Mouse (Mus musculus): ENCODE measurements around the gene Stk19. TPM values are rescaled to one million over a fixed set of nuclear protein-coding genes. Genes with fewer than 3 reads are reported as not detected.
"Not testable (repeated sequence)": the region's sequence is repeated elsewhere in the genome, so short reads cannot be mapped to it uniquely, and the experiment has no call there.

Stk19 gene
- polyA plus RNA-seq, 1 experiment from 2014 or later, result 18.4 TPM

- H3K9ac ChIP-seq (replicated peaks; ENCODE audit: low read length); DNase-seq (ENCODE audit: low spot score); H3K9me3 ChIP-seq (replicated peaks; ENCODE audit: control insufficient read depth, low read length); H3K36me3 ChIP-seq (replicated peaks; ENCODE audit: control insufficient read depth, insufficient read depth, low read depth, low read length); H3K4me1 ChIP-seq (ENCODE audit: control insufficient read depth, insufficient read depth, low read length); ATAC-seq (replicated peaks; ENCODE audit: insufficient number of reproducible peaks, low FRiP score, low TSS enrichment, low read depth); H3K4me2 ChIP-seq (ENCODE audit: low read depth, low read length); H3K27ac ChIP-seq (replicated peaks; ENCODE audit: low read depth, low read length); H3K4me3 ChIP-seq (ENCODE audit: low read depth, low read length); H3K27me3 ChIP-seq (ENCODE audit: control insufficient read depth, insufficient read depth, low read length): not testable (repeated sequence)
- WGBS, result 81% methylated on average over 5 of the region's 5 CpGs
Observed at GRCm38 (mm10) chr17:34810411-34810810, 26.3 kb downstream of the Stk19 start.

- ATAC-seq (replicated peaks; ENCODE audit: insufficient number of reproducible peaks, low FRiP score, low TSS enrichment, low read depth) (no peak), DNase-seq (ENCODE audit: low spot score) (no peak)
- Histone ChIP-seq H3K4me1 (ENCODE audit: control insufficient read depth, insufficient read depth, low read length) (no peaks in the 10 kb centered on the region), H3K4me2 (ENCODE audit: low read depth, low read length) (no peak overlapping the region), H3K9ac (replicated peaks; ENCODE audit: low read length) (no peak overlapping the region), H3K27me3 (ENCODE audit: control insufficient read depth, insufficient read depth, low read length) (no peaks in the 10 kb centered on the region), H3K9me3 (replicated peaks; ENCODE audit: control insufficient read depth, low read length) (peaks cover 2% of the 10 kb centered on the region; the same call in 1 of the 2 replicates), H3K36me3 (replicated peaks; ENCODE audit: control insufficient read depth, insufficient read depth, low read depth, low read length) (no peaks in the 10 kb centered on the region), H3K27ac (replicated peaks; ENCODE audit: low read depth, low read length) (no peak overlapping the region), H3K4me3 (ENCODE audit: low read depth, low read length) (no peak overlapping the region)
- 80% methylated on average over 6 of the region's 6 CpGs for WGBS
Observed at GRCm38 (mm10) chr17:34808599-34809205, 28.0 kb downstream of the Stk19 start.

GRCm38 (mm10) chr17:34807176-34807575 is 29.6 kb downstream of the Stk19 start:
- no peak overlapping the region for H3K9ac ChIP-seq (replicated peaks; ENCODE audit: low read length)
- no peak overlapping the region for H3K4me2 ChIP-seq (ENCODE audit: low read depth, low read length)

GRCm38 (mm10) chr17:34804871-34805562 is 31.7 kb downstream of the Stk19 start:
- Histone ChIP-seq H3K4me1 (ENCODE audit: control insufficient read depth, insufficient read depth, low read length) (no peaks in the 10 kb centered on the region), H3K9ac (replicated peaks; ENCODE audit: low read length) (no peak overlapping the region), H3K4me3 (ENCODE audit: low read depth, low read length) (no peak overlapping the region), H3K9me3 (replicated peaks; ENCODE audit: control insufficient read depth, low read length) (peaks cover 2% of the 10 kb centered on the region; the same call in 1 of the 2 replicates), H3K36me3 (replicated peaks; ENCODE audit: control insufficient read depth, insufficient read depth, low read depth, low read length) (no peaks in the 10 kb centered on the region), H3K27me3 (ENCODE audit: control insufficient read depth, insufficient read depth, low read length) (no peaks in the 10 kb centered on the region), H3K27ac (replicated peaks; ENCODE audit: low read depth, low read length) (no peak overlapping the region), H3K4me2 (ENCODE audit: low read depth, low read length) (no peak overlapping the region)
- DNase-seq (ENCODE audit: low spot score) (no peak), ATAC-seq (replicated peaks; ENCODE audit: insufficient number of reproducible peaks, low FRiP score, low TSS enrichment, low read depth) (no peak)
- 69% methylated on average over 6 of the region's 6 CpGs for WGBS

More at GRCm38 (mm10) chr17:34807176-34807575, 29.6 kb downstream of the Stk19 start:
- ATAC-seq (replicated peaks; ENCODE audit: insufficient number of reproducible peaks, low FRiP score, low TSS enrichment, low read depth) (no peak), DNase-seq (ENCODE audit: low spot score) (no peak)
- Histone ChIP-seq H3K36me3 (replicated peaks; ENCODE audit: control insufficient read depth, insufficient read depth, low read depth, low read length) (no peaks in the 10 kb centered on the region), H3K27me3 (ENCODE audit: control insufficient read depth, insufficient read depth, low read length) (no peaks in the 10 kb centered on the region), H3K4me3 (ENCODE audit: low read depth, low read length) (no peak overlapping the region), H3K27ac (replicated peaks; ENCODE audit: low read depth, low read length) (no peak overlapping the region), H3K4me1 (ENCODE audit: control insufficient read depth, insufficient read depth, low read length) (no peaks in the 10 kb centered on the region), H3K9me3 (replicated peaks; ENCODE audit: control insufficient read depth, low read length) (peaks cover 2% of the 10 kb centered on the region; the same call in 1 of the 2 replicates)
- 67% methylated on average over 3 of the region's 3 CpGs for whole genome bisulfite sequencing

- not testable (repeated sequence) for H3K9me3 ChIP-seq (replicated peaks; ENCODE audit: control insufficient read depth, low read length); H3K27ac ChIP-seq (replicated peaks; ENCODE audit: low read depth, low read length); H3K9ac ChIP-seq (replicated peaks; ENCODE audit: low read length); H3K27me3 ChIP-seq (ENCODE audit: control insufficient read depth, insufficient read depth, low read length); H3K36me3 ChIP-seq (replicated peaks; ENCODE audit: control insufficient read depth, insufficient read depth, low read depth, low read length); ATAC-seq (replicated peaks; ENCODE audit: insufficient number of reproducible peaks, low FRiP score, low TSS enrichment, low read depth); DNase-seq (ENCODE audit: low spot score); H3K4me2 ChIP-seq (ENCODE audit: low read depth, low read length); H3K4me1 ChIP-seq (ENCODE audit: control insufficient read depth, insufficient read depth, low read length); H3K4me3 ChIP-seq (ENCODE audit: low read depth, low read length)
- WGBS, result 80% methylated on average over 2 of the region's 6 CpGs
Observed at GRCm38 (mm10) chr17:34804301-34804700, 32.4 kb downstream of the Stk19 start, which contains the start of gene Cyp21a1. Gene Cyp21a1, minus strand, starts transcription at chr17:34804561.

- H3K36me3 ChIP-seq (replicated peaks; ENCODE audit: control insufficient read depth, insufficient read depth, low read depth, low read length); H3K9me3 ChIP-seq (replicated peaks; ENCODE audit: control insufficient read depth, low read length); H3K9ac ChIP-seq (replicated peaks; ENCODE audit: low read length); ATAC-seq (replicated peaks; ENCODE audit: insufficient number of reproducible peaks, low FRiP score, low TSS enrichment, low read depth); H3K27ac ChIP-seq (replicated peaks; ENCODE audit: low read depth, low read length); H3K4me2 ChIP-seq (ENCODE audit: low read depth, low read length); DNase-seq (ENCODE audit: low spot score); H3K4me1 ChIP-seq (ENCODE audit: control insufficient read depth, insufficient read depth, low read length); H3K4me3 ChIP-seq (ENCODE audit: low read depth, low read length); H3K27me3 ChIP-seq (ENCODE audit: control insufficient read depth, insufficient read depth, low read length): not testable (repeated sequence)
- 82% methylated on average over 6 of the region's 6 CpGs for WGBS
Observed at GRCm38 (mm10) chr17:34803367-34803766, 33.4 kb downstream of the Stk19 start.

GRCm38 (mm10) chr17:34802756-34803155 is 34.0 kb downstream of the Stk19 start:
- H3K9me3 ChIP-seq (replicated peaks; ENCODE audit: control insufficient read depth, low read length); H3K4me3 ChIP-seq (ENCODE audit: low read depth, low read length); H3K4me2 ChIP-seq (ENCODE audit: low read depth, low read length); DNase-seq (ENCODE audit: low spot score); H3K36me3 ChIP-seq (replicated peaks; ENCODE audit: control insufficient read depth, insufficient read depth, low read depth, low read length); ATAC-seq (replicated peaks; ENCODE audit: insufficient number of reproducible peaks, low FRiP score, low TSS enrichment, low read depth); H3K4me1 ChIP-seq (ENCODE audit: control insufficient read depth, insufficient read depth, low read length); H3K9ac ChIP-seq (replicated peaks; ENCODE audit: low read length); H3K27ac ChIP-seq (replicated peaks; ENCODE audit: low read depth, low read length); H3K27me3 ChIP-seq (ENCODE audit: control insufficient read depth, insufficient read depth, low read length): not testable (repeated sequence)
- 94% methylated on average over 9 of the region's 9 CpGs for WGBS

- H3K4me3 ChIP-seq (ENCODE audit: low read depth, low read length); H3K36me3 ChIP-seq (replicated peaks; ENCODE audit: control insufficient read depth, insufficient read depth, low read depth, low read length); DNase-seq (ENCODE audit: low spot score); H3K27me3 ChIP-seq (ENCODE audit: control insufficient read depth, insufficient read depth, low read length); H3K4me2 ChIP-seq (ENCODE audit: low read depth, low read length); H3K9me3 ChIP-seq (replicated peaks; ENCODE audit: control insufficient read depth, low read length); H3K27ac ChIP-seq (replicated peaks; ENCODE audit: low read depth, low read length); H3K4me1 ChIP-seq (ENCODE audit: control insufficient read depth, insufficient read depth, low read length); ATAC-seq (replicated peaks; ENCODE audit: insufficient number of reproducible peaks, low FRiP score, low TSS enrichment, low read depth); H3K9ac ChIP-seq (replicated peaks; ENCODE audit: low read length): not testable (repeated sequence)
- 95% methylated on average over 16 of the region's 16 CpGs for WGBS
Observed at GRCm38 (mm10) chr17:34800781-34801305, 35.9 kb downstream of the Stk19 start.
